ENCODE assay signal across 8 mouse cellular contexts in the genomic region with DNA sequence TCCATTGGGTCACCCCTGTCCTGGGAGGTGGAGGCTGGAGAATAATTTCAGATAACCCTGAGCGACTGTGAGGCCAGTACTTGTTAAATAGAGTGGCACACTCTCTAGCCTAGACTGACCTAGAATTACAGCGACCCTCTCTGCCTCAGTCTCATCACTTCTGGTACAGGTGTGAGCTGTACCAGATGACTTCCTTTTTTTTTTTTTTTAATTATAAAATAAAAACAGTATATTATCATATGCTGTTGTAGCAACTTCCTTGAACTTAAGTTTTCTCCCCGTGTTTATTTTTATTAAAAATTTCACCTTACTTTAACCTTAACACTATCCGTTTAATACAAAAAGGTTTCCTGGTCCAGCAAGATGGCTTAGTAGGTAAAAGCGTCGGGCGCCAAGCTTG. TPM values are rescaled to one million over a fixed set of nuclear protein-coding genes. Genes with fewer than 3 reads are reported as not detected.
DNase-seq lines count a peak whose midpoint lies in the region; ATAC-seq and TF ChIP-seq lines count a peak whose summit lies in the region.

No protein-coding gene starts in this region.

- TF ChIP-seq CTCF in ES-Bruce4 (IDR thresholded peaks at IDR 0.05; ENCODE audit: low read depth, low read length) = no peak
- no peak for TF ChIP-seq CTCF in forebrain, postnatal 0 days (IDR thresholded peaks at IDR 0.05; ENCODE audit: low read depth)
- no peak for TF ChIP-seq CTCF in liver, postnatal 0 days (IDR thresholded peaks at IDR 0.05; ENCODE audit: low read depth)

- H3K27ac ChIP-seq in heart, embryonic 10.5 days = peak overlapping the region; percentile 99
- H3K27ac ChIP-seq in ES-Bruce4 (ENCODE audit: insufficient read depth, low read length) = peak overlapping the region; percentile 90
- no peak overlapping the region for H3K27ac ChIP-seq in forebrain, postnatal 0 days (ENCODE audit: low read depth, low read length)
- peak overlapping the region; percentile 100 for H3K27ac ChIP-seq in liver, postnatal 0 days (ENCODE audit: low read depth)

- intact Hi-C loops in heart, postnatal 10 days (cut with DNase I) = loop anchor here (5.0 to 10.0 kb wide), 5 partner anchors 51 to 146 kb away; no protein-coding TSS in a partner anchor

- H3K9ac ChIP-seq in ES-Bruce4 (ENCODE audit: low read depth, poor library complexity, severe bottlenecking) = peak overlapping the region; percentile 97
- H3K9ac ChIP-seq in forebrain, postnatal 0 days = no peak overlapping the region
- peak overlapping the region; percentile 99 for H3K9ac ChIP-seq in liver, postnatal 0 days (replicated peaks)

- peak overlapping the region; percentile 88 for H3K4me2 ChIP-seq in forebrain, postnatal 0 days (ENCODE audit: low read depth)
- peak overlapping the region; percentile 93 for H3K4me2 ChIP-seq in liver, postnatal 0 days (ENCODE audit: low read depth, low read length)

- no peaks in the 10 kb centered on the region for H3K27me3 ChIP-seq in heart, embryonic 10.5 days (ENCODE audit: insufficient read depth, poor library complexity, severe bottlenecking)
- no peaks in the 10 kb centered on the region for H3K27me3 ChIP-seq in ES-Bruce4 (ENCODE audit: control insufficient read depth, insufficient read depth, low read length, poor library complexity, severe bottlenecking)
- H3K27me3 ChIP-seq in forebrain, postnatal 0 days (ENCODE audit: insufficient read depth, low read length) = no peaks in the 10 kb centered on the region
- no peaks in the 10 kb centered on the region for H3K27me3 ChIP-seq in liver, postnatal 0 days (ENCODE audit: insufficient read depth, low read length)

- no peak for ATAC-seq in forebrain, postnatal 0 days
- ATAC-seq in liver, postnatal 0 days = no peak

- H3K4me3 ChIP-seq in heart, embryonic 10.5 days = peak overlapping the region; percentile 100
- H3K4me3 ChIP-seq in ES-Bruce4 (ENCODE audit: low read depth, low read length) = peak overlapping the region; percentile 54
- peak overlapping the region; percentile 100 for H3K4me3 ChIP-seq in forebrain, postnatal 0 days (ENCODE audit: low read depth, low read length)
- peak overlapping the region; percentile 100 for H3K4me3 ChIP-seq in liver, postnatal 0 days (ENCODE audit: low read depth, low read length)

- WGBS in heart, embryonic 10.5 days = 10% methylated on average over 7 of the region's 7 CpGs
- WGBS in forebrain, postnatal 0 days = 13% methylated on average over 7 of the region's 7 CpGs
- WGBS in liver, postnatal 0 days (ENCODE audit: insufficient replicate concordance) = 8% methylated on average over 7 of the region's 7 CpGs

- no peak for DNase-seq in heart, embryonic 10.5 days (ENCODE audit: low spot score)
- DNase-seq in heart, postnatal 10 days = no peak
- DNase-seq in forebrain, postnatal 0 days = no peak
- DNase-seq in liver, postnatal 0 days = no peak
- DNase-seq in right cerebral cortex, adult 2 months (ENCODE audit: low spot score in 2 of 2) = no peak
- DNase-seq in cerebellum, postnatal 14 days = no peak
- DNase-seq in layer of hippocampus, postnatal 10 days (ENCODE audit: low spot score in 2 of 2) = no peak

- TF ChIP-seq POLR2A in ES-Bruce4 (IDR thresholded peaks at IDR 0.05; ENCODE audit: insufficient read depth, low read length) = no peak

- TF ChIP-seq EP300 in ES-Bruce4 (IDR thresholded peaks at IDR 0.05; ENCODE audit: insufficient read depth, low read depth, low read length) = no peak
- no peak for TF ChIP-seq EP300 in liver, postnatal 0 days (IDR thresholded peaks at IDR 0.05; ENCODE audit: low read depth)

- no peaks in the 10 kb centered on the region for H3K9me3 ChIP-seq in heart, embryonic 10.5 days
- H3K9me3 ChIP-seq in ES-Bruce4 (replicated peaks; ENCODE audit: control insufficient read depth, insufficient read depth, low read length, poor library complexity, severe bottlenecking) = no peaks in the 10 kb centered on the region
- no peaks in the 10 kb centered on the region for H3K9me3 ChIP-seq in forebrain, postnatal 0 days (ENCODE audit: low read length)
- no peaks in the 10 kb centered on the region for H3K9me3 ChIP-seq in liver, postnatal 0 days (ENCODE audit: low read length)

- H3K4me1 ChIP-seq in heart, embryonic 10.5 days = peaks cover 18% of the 10 kb centered on the region
- no peaks in the 10 kb centered on the region for H3K4me1 ChIP-seq in ES-Bruce4 (ENCODE audit: control insufficient read depth, insufficient read depth, low read length)
- H3K4me1 ChIP-seq in forebrain, postnatal 0 days (ENCODE audit: insufficient read depth) = peaks cover 12% of the 10 kb centered on the region; the same call in 1 of the 2 replicates
- H3K4me1 ChIP-seq in liver, postnatal 0 days (ENCODE audit: insufficient read depth) = peaks cover 11% of the 10 kb centered on the region

- peaks cover 13% of the 10 kb centered on the region; the same call in 1 of the 2 replicates for H3K36me3 ChIP-seq in heart, embryonic 10.5 days
- peaks cover 20% of the 10 kb centered on the region for H3K36me3 ChIP-seq in ES-Bruce4 (ENCODE audit: control insufficient read depth, insufficient read depth, low read length, poor library complexity, severe bottlenecking)
- H3K36me3 ChIP-seq in forebrain, postnatal 0 days (ENCODE audit: insufficient read depth) = no peaks in the 10 kb centered on the region
- H3K36me3 ChIP-seq in liver, postnatal 0 days (replicated peaks; ENCODE audit: insufficient read depth, low read length) = no peaks in the 10 kb centered on the region

RNA-seq across cellular contexts. Expression of gene Arf6, which starts 1.0 kb away (rescaled TPM):
- 37.1 and 50.4 TPM in 2 replicates for polyA plus RNA-seq in heart, embryonic 10.5 days (2016; fragmentation: Nextera tagmentation; extraction: Ambion mirVana)
- 10 to 100 TPM; 77.1 to 81.6 TPM for total RNA-seq in heart, postnatal 10 days (2021)
- 78.0 and 86.6 TPM in 2 replicates for polyA plus RNA-seq in ES-Bruce4 (2011; ENCODE audit: insufficient read depth, insufficient read length, low read depth, missing spikeins)
- total RNA-seq in forebrain, postnatal 0 days (2014; rRNA removed) = 108 and 110 TPM in 2 replicates
- polyA plus RNA-seq in forebrain, postnatal 0 days (2015; fragmentation: Nextera tagmentation; extraction: Ambion mirVana) = 52.9 and 56.3 TPM in 2 replicates
- polyA plus RNA-seq in liver, postnatal 0 days (2015; fragmentation: Nextera tagmentation; extraction: Ambion mirVana) = 33.8 and 44.6 TPM in 2 replicates
- 10 to 100 TPM; 64.8 to 69.0 TPM for total RNA-seq in layer of hippocampus, postnatal 10 days (2021)

RNA-seq across cellular contexts. Expression of gene Gm9887, which starts 1.3 kb away (rescaled TPM):
- polyA plus RNA-seq in heart, embryonic 10.5 days (2016; fragmentation: Nextera tagmentation; extraction: Ambion mirVana) = 0.95 and 1.8 TPM in 2 replicates
- 1 to 10 TPM in 1 of 2 experiments, under 1 TPM in 1; 0.89 to 1.2 TPM for total RNA-seq in heart, postnatal 10 days (2021)
- polyA plus RNA-seq in ES-Bruce4 (2011; ENCODE audit: insufficient read depth, insufficient read length, low read depth, missing spikeins) = not detected in 2 replicates
- 1.6 and 1.8 TPM in 2 replicates for total RNA-seq in forebrain, postnatal 0 days (2014; rRNA removed)
- polyA plus RNA-seq in forebrain, postnatal 0 days (2015; fragmentation: Nextera tagmentation; extraction: Ambion mirVana) = 1.1 and 1.8 TPM in 2 replicates
- 1.00 and 1.3 TPM in 2 replicates for polyA plus RNA-seq in liver, postnatal 0 days (2015; fragmentation: Nextera tagmentation; extraction: Ambion mirVana)
- total RNA-seq in layer of hippocampus, postnatal 10 days (2021) = 1 to 10 TPM; 1.2 to 1.5 TPM

RNA-seq across cellular contexts. Expression of gene Nemf, which starts 14.0 kb away (rescaled TPM):
- 68.1 and 78.1 TPM in 2 replicates for polyA plus RNA-seq in heart, embryonic 10.5 days (2016; fragmentation: Nextera tagmentation; extraction: Ambion mirVana)
- 10 to 100 TPM; 29.1 to 32.4 TPM for total RNA-seq in heart, postnatal 10 days (2021)
- polyA plus RNA-seq in ES-Bruce4 (2011; ENCODE audit: insufficient read depth, insufficient read length, low read depth, missing spikeins) = 75.0 and 79.1 TPM in 2 replicates
- 44.4 and 47.7 TPM in 2 replicates for total RNA-seq in forebrain, postnatal 0 days (2014; rRNA removed)
- polyA plus RNA-seq in forebrain, postnatal 0 days (2015; fragmentation: Nextera tagmentation; extraction: Ambion mirVana) = 47.6 and 64.7 TPM in 2 replicates
- polyA plus RNA-seq in liver, postnatal 0 days (2015; fragmentation: Nextera tagmentation; extraction: Ambion mirVana) = 28.3 and 29.7 TPM in 2 replicates
- total RNA-seq in layer of hippocampus, postnatal 10 days (2021) = 10 to 100 TPM; 44.7 to 52.6 TPM
